Mouse (Mus musculus): ENCODE measurements around the gene Ubr7.

DNA sequence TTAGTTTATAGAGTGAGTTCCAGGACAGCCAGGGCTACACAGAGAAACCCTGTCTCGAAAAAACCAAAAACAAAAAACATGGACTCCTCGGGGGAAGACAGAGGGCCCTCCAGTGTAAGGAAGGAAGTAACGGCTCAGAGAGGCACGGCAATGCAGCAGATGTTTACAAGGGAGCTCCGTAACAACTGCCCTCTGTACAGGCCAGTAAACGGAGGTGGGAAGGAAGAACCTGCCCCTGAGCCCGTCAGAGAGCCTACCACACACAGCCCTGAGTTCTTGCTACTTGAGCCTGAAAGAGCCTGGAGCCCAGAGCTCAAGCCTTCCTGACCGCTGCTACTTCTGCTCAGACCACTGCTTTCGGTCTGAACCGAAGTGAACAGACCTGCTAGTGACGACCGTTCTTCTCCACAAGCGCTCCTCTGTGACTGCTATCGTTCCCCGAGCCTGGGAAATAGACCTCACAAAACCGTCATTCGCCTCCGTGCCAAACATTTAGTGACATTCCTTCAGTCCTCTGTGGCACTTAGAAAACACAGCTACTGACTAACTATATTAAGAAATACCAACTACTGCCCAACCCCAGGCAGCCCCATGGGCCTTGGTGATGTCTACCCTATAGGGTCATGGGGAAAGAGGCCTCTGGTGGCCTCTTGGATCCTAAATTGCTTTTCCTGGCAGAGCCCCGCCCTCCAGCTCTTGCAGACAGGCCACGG, 44.5 kb upstream of the Ubr7 start:
- TF ChIP-seq NANOG (IDR thresholded peaks at IDR 0.05; ENCODE audit: borderline replicate concordance, low read length) (no peak), CTCF (conservative IDR thresholded peaks at IDR 0.05; ENCODE audit: low read length) (no peak), POU5F1 (IDR thresholded peaks at IDR 0.05; ENCODE audit: borderline replicate concordance, low read length) (no peak)
